Mouse (Mus musculus): ENCODE results near the gene Tlx2. TPM values are rescaled to one million over a fixed set of nuclear protein-coding genes. Genes with fewer than 3 reads are reported as not detected.
A peak's percentile ranks its signal among the peaks of the same experiment; 100 is the strongest.

Gene Tlx2
- polyA plus RNA-seq, 1 experiment from 2014 or later: 0.49 TPM

MicroRNA genes within 50 kb of the gene (microRNA counts, 519-probe panel; counts per million panel counts)
- 971 counts per million, percentile 37 among the panel's probes with 10 or more counts for microRNA mmu-miR-3470a+mmu-miR-3470b

Small RNA genes within 50 kb of the gene (microRNA-seq; reads per million reads assigned to microRNA genes)
- not detected for gene Mir3470a
- gene Mir7040: 0.79 reads per million

Other genes with a start within 250 kb of the Tlx2 start
- 1.1 and 1.6 TPM in 2 replicates for gene Sema4f, start 130.5 kb downstream of the Tlx2 start, polyA plus RNA-seq (2015; fragmentation: Nextera tagmentation; extraction: Ambion mirVana)
- 0.29 and 0.69 TPM in 2 replicates for gene M1ap, start 123.4 kb downstream of the Tlx2 start, polyA plus RNA-seq (2015; fragmentation: Nextera tagmentation; extraction: Ambion mirVana)
- gene Dok1, start 36.8 kb downstream of the Tlx2 start, polyA plus RNA-seq (2015; fragmentation: Nextera tagmentation; extraction: Ambion mirVana): 14.5 and 14.8 TPM in 2 replicates
- gene Loxl3, start 36.1 kb downstream of the Tlx2 start, polyA plus RNA-seq (2015; fragmentation: Nextera tagmentation; extraction: Ambion mirVana): 24.4 and 26.1 TPM in 2 replicates
- gene Aup1, start 15.8 kb downstream of the Tlx2 start, polyA plus RNA-seq (2015; fragmentation: Nextera tagmentation; extraction: Ambion mirVana): 244 and 260 TPM in 2 replicates
- 91.9 and 94.3 TPM in 2 replicates for gene Htra2, start 15.0 kb downstream of the Tlx2 start, polyA plus RNA-seq (2015; fragmentation: Nextera tagmentation; extraction: Ambion mirVana)
- 5.0 and 5.2 TPM in 2 replicates for gene Dqx1, start 12.4 kb downstream of the Tlx2 start, polyA plus RNA-seq (2015; fragmentation: Nextera tagmentation; extraction: Ambion mirVana)
- 43.1 and 44.5 TPM in 2 replicates for gene Pcgf1, start 7.6 kb upstream of the Tlx2 start, polyA plus RNA-seq (2015; fragmentation: Nextera tagmentation; extraction: Ambion mirVana)
- 8.6 TPM in 2 replicates for gene Lbx2, start 16.1 kb upstream of the Tlx2 start, polyA plus RNA-seq (2015; fragmentation: Nextera tagmentation; extraction: Ambion mirVana)
- 3.5 and 3.9 TPM in 2 replicates for gene Ccdc142, start 31.3 kb upstream of the Tlx2 start, polyA plus RNA-seq (2015; fragmentation: Nextera tagmentation; extraction: Ambion mirVana)
- gene Gm42688, start 31.3 kb upstream of the Tlx2 start, polyA plus RNA-seq (2015; fragmentation: Nextera tagmentation; extraction: Ambion mirVana): 2.8 and 3.3 TPM in 2 replicates
- gene Mrpl53, start 38.7 kb upstream of the Tlx2 start, polyA plus RNA-seq (2015; fragmentation: Nextera tagmentation; extraction: Ambion mirVana): 131 and 143 TPM in 2 replicates
- 10.6 and 34.9 TPM in 2 replicates for gene Mogs, start 45.2 kb upstream of the Tlx2 start, polyA plus RNA-seq (2015; fragmentation: Nextera tagmentation; extraction: Ambion mirVana)
- gene Wbp1, start 51.3 kb upstream of the Tlx2 start, polyA plus RNA-seq (2015; fragmentation: Nextera tagmentation; extraction: Ambion mirVana): 159 and 160 TPM in 2 replicates
- gene Ino80b, start 55.1 kb upstream of the Tlx2 start, polyA plus RNA-seq (2015; fragmentation: Nextera tagmentation; extraction: Ambion mirVana): 14.2 TPM in 2 replicates
- gene Rtkn, start 65.2 kb upstream of the Tlx2 start, polyA plus RNA-seq (2015; fragmentation: Nextera tagmentation; extraction: Ambion mirVana): 43.0 and 43.9 TPM in 2 replicates
- 7.7 and 8.0 TPM in 2 replicates for gene Wdr54, start 86.1 kb upstream of the Tlx2 start, polyA plus RNA-seq (2015; fragmentation: Nextera tagmentation; extraction: Ambion mirVana)
- 2.6 and 2.8 TPM in 2 replicates for gene 1700003E16Rik, start 86.1 kb upstream of the Tlx2 start, polyA plus RNA-seq (2015; fragmentation: Nextera tagmentation; extraction: Ambion mirVana)
- 97.7 and 101 TPM in 2 replicates for gene Dctn1, start 95.6 kb upstream of the Tlx2 start, polyA plus RNA-seq (2015; fragmentation: Nextera tagmentation; extraction: Ambion mirVana)
- gene Slc4a5, start 149.5 kb upstream of the Tlx2 start, polyA plus RNA-seq (2015; fragmentation: Nextera tagmentation; extraction: Ambion mirVana): 0.72 and 0.91 TPM in 2 replicates

Measured in kidney, embryonic 16.5 days (tissue).